Comparison of ENCODE assay signal across 27 mouse cellular contexts in genomic region chr2:22866894-22867424, GRCm38 (mm10). TPM values are rescaled to one million over a fixed set of nuclear protein-coding genes. Genes with fewer than 3 reads are reported as not detected.
DNase-seq lines count a peak whose midpoint lies in the region; ATAC-seq and TF ChIP-seq lines count a peak whose summit lies in the region.
"Had no signal": no experiment of that assay in that cellular context is flagged by ENCODE, and none has a peak within 500 bp of the region (broad histone marks: within the 10 kb centered on the region; RNA-seq: fewer than 3 reads in every experiment).

No protein-coding gene starts in this region.

- H3K9ac ChIP-seq in stomach, embryonic 16.5 days (ENCODE audit: low read length): no peak overlapping the region
- no peak overlapping the region for H3K9ac ChIP-seq in stomach, postnatal 0 days (ENCODE audit: low read length)
- no peak overlapping the region for H3K9ac ChIP-seq in intestine, embryonic 15.5 days
- H3K9ac ChIP-seq in intestine, postnatal 0 days (ENCODE audit: low read depth, low read length): no peak overlapping the region
- H3K9ac ChIP-seq: embryonic facial prominence, embryonic 13.5 days; embryonic facial prominence, embryonic 15.5 days; forebrain, embryonic 13.5 days; forebrain, embryonic 15.5 days; forebrain, postnatal 0 days had no signal

- no peak overlapping the region for H3K4me2 ChIP-seq in stomach, embryonic 16.5 days (ENCODE audit: low read depth, low read length)
- no peak overlapping the region for H3K4me2 ChIP-seq in stomach, postnatal 0 days (replicated peaks; ENCODE audit: low read depth)
- H3K4me2 ChIP-seq in intestine, embryonic 15.5 days (replicated peaks): no peak overlapping the region
- no peak overlapping the region for H3K4me2 ChIP-seq in intestine, postnatal 0 days (replicated peaks; ENCODE audit: low read depth)
- H3K4me2 ChIP-seq: embryonic facial prominence, embryonic 13.5 days; embryonic facial prominence, embryonic 15.5 days; forebrain, embryonic 13.5 days; forebrain, embryonic 15.5 days had no signal

- DNase-seq in stomach, postnatal 0 days (ENCODE audit: low spot score): no peak
- DNase-seq in testis, postnatal 14 days (ENCODE audit: low spot score): no peak
- no peak for DNase-seq in ovary, postnatal 14 days (ENCODE audit: low spot score)
- DNase-seq: adrenal gland, adult 8-10 months; adrenal gland, postnatal 14 days; adrenal gland, postnatal 36 days; B cell, adult 2 months; cerebellum, adult 11-12 months; cerebellum, adult 2 months; cerebellum, adult 9-10 months; cerebellum, postnatal 10 days; cerebellum, postnatal 25 days; embryo, embryonic 11 days; forebrain, postnatal 0 days had no signal

- no peak for TF ChIP-seq CTCF in stomach, postnatal 0 days (IDR thresholded peaks at IDR 0.05; ENCODE audit: low read depth)
- no peak for TF ChIP-seq CTCF in intestine, postnatal 0 days (IDR thresholded peaks at IDR 0.05; ENCODE audit: low read depth)

- H3K36me3 ChIP-seq in stomach, embryonic 16.5 days (ENCODE audit: control insufficient read depth, insufficient read depth, low read length): no peaks in the 10 kb centered on the region
- H3K36me3 ChIP-seq in stomach, postnatal 0 days (ENCODE audit: control insufficient read depth, insufficient read depth, low read length): no peaks in the 10 kb centered on the region
- no peaks in the 10 kb centered on the region for H3K36me3 ChIP-seq in intestine, embryonic 15.5 days
- no peaks in the 10 kb centered on the region for H3K36me3 ChIP-seq in intestine, postnatal 0 days (ENCODE audit: control insufficient read depth, insufficient read depth)
- H3K36me3 ChIP-seq: embryonic facial prominence, embryonic 13.5 days; embryonic facial prominence, embryonic 15.5 days; forebrain, embryonic 15.5 days had no signal

- H3K4me1 ChIP-seq in stomach, embryonic 16.5 days (ENCODE audit: control insufficient read depth, insufficient read depth, low read length): no peaks in the 10 kb centered on the region
- H3K4me1 ChIP-seq in stomach, postnatal 0 days (replicated peaks; ENCODE audit: control insufficient read depth, insufficient read depth): no peaks in the 10 kb centered on the region
- no peaks in the 10 kb centered on the region for H3K4me1 ChIP-seq in intestine, embryonic 15.5 days (replicated peaks)
- H3K4me1 ChIP-seq in intestine, postnatal 0 days (replicated peaks; ENCODE audit: control insufficient read depth, insufficient read depth, low read length): no peaks in the 10 kb centered on the region
- H3K4me1 ChIP-seq: embryonic facial prominence, embryonic 13.5 days; embryonic facial prominence, embryonic 15.5 days; forebrain, embryonic 13.5 days; forebrain, embryonic 15.5 days had no signal

- no peaks in the 10 kb centered on the region for H3K9me3 ChIP-seq in stomach, embryonic 16.5 days (replicated peaks; ENCODE audit: control insufficient read depth, low read length)
- H3K9me3 ChIP-seq in stomach, postnatal 0 days (ENCODE audit: control insufficient read depth, low read length): no peaks in the 10 kb centered on the region
- no peaks in the 10 kb centered on the region for H3K9me3 ChIP-seq in intestine, embryonic 15.5 days
- no peaks in the 10 kb centered on the region for H3K9me3 ChIP-seq in intestine, postnatal 0 days (ENCODE audit: control insufficient read depth)
- H3K9me3 ChIP-seq: embryonic facial prominence, embryonic 13.5 days; embryonic facial prominence, embryonic 15.5 days; forebrain, embryonic 13.5 days; forebrain, embryonic 15.5 days; G1E had no signal

- ATAC-seq in stomach, embryonic 16.5 days (ENCODE audit: insufficient read depth, low FRiP score): peak; percentile 21; the same call in 1 of the 2 replicates
- ATAC-seq in stomach, postnatal 0 days (ENCODE audit: low FRiP score, low TSS enrichment): no peak
- peak; percentile 56 for ATAC-seq in intestine, embryonic 15.5 days
- peak; percentile 53; the same call in 1 of the 2 replicates for ATAC-seq in intestine, postnatal 0 days
- ATAC-seq: activated CD4-positive, CD25-positive, alpha-beta regulatory T cell, adult 4 months; CD4-positive, CD25-positive, alpha-beta regulatory T cell, adult 4 months; forebrain, embryonic 13.5 days; forebrain, embryonic 15.5 days; forebrain, postnatal 0 days; Patski had no signal

- no peaks in the 10 kb centered on the region for H3K27me3 ChIP-seq in stomach, embryonic 16.5 days (ENCODE audit: control insufficient read depth, insufficient read depth, low read length)
- no peaks in the 10 kb centered on the region for H3K27me3 ChIP-seq in stomach, postnatal 0 days (ENCODE audit: control insufficient read depth, insufficient read depth, low read length)
- H3K27me3 ChIP-seq in intestine, embryonic 15.5 days (replicated peaks): no peaks in the 10 kb centered on the region
- H3K27me3 ChIP-seq in intestine, postnatal 0 days (replicated peaks; ENCODE audit: control insufficient read depth, insufficient read depth, low read length): no peaks in the 10 kb centered on the region
- H3K27me3 ChIP-seq: CH12.LX; embryonic facial prominence, embryonic 13.5 days; embryonic facial prominence, embryonic 15.5 days; forebrain, embryonic 13.5 days; forebrain, embryonic 15.5 days had no signal

- TF ChIP-seq EP300 in stomach, postnatal 0 days (optimal IDR thresholded peaks at IDR 0.05): no peak

- WGBS in stomach, embryonic 16.5 days: 58% methylated on average over 7 of the region's 7 CpGs
- 50% methylated on average over 7 of the region's 7 CpGs for WGBS in stomach, postnatal 0 days
- 67% methylated on average over 7 of the region's 7 CpGs for WGBS in intestine, embryonic 15.5 days
- WGBS in intestine, postnatal 0 days: 43% methylated on average over 7 of the region's 7 CpGs

- no peak overlapping the region for H3K27ac ChIP-seq in stomach, embryonic 16.5 days (ENCODE audit: low read length)
- H3K27ac ChIP-seq in stomach, postnatal 0 days (replicated peaks): no peak overlapping the region
- no peak overlapping the region for H3K27ac ChIP-seq in intestine, embryonic 15.5 days
- H3K27ac ChIP-seq in intestine, postnatal 0 days (ENCODE audit: low read depth, low read length): no peak overlapping the region
- H3K27ac ChIP-seq: embryonic facial prominence, embryonic 13.5 days; embryonic facial prominence, embryonic 15.5 days; forebrain, embryonic 13.5 days; forebrain, embryonic 15.5 days had no signal

- H3K4me3 ChIP-seq in stomach, embryonic 16.5 days (replicated peaks; ENCODE audit: low read length): no peak overlapping the region
- H3K4me3 ChIP-seq in stomach, postnatal 0 days (ENCODE audit: low read depth, low read length): no peak overlapping the region
- H3K4me3 ChIP-seq in intestine, embryonic 15.5 days (replicated peaks): no peak overlapping the region
- H3K4me3 ChIP-seq in intestine, postnatal 0 days (ENCODE audit: low read depth, low read length): no peak overlapping the region
- H3K4me3 ChIP-seq: embryonic facial prominence, embryonic 13.5 days; embryonic facial prominence, embryonic 15.5 days; erythroblast, embryonic 14.5 days; forebrain, embryonic 13.5 days; forebrain, embryonic 15.5 days had no signal

RNA-seq across cellular contexts. Expression of gene Pdss1, which starts 28.4 kb away (rescaled TPM):
- polyA plus RNA-seq in stomach, embryonic 16.5 days (2015; fragmentation: Nextera tagmentation; extraction: Ambion mirVana): 18.8 and 22.0 TPM in 2 replicates
- polyA plus RNA-seq in stomach, postnatal 0 days (2015; fragmentation: Nextera tagmentation; extraction: Ambion mirVana): 12.3 and 13.1 TPM in 2 replicates
- 35.3 TPM in 2 replicates for polyA plus RNA-seq in intestine, embryonic 15.5 days (2015; fragmentation: Nextera tagmentation; extraction: Ambion mirVana)
- polyA plus RNA-seq in intestine, postnatal 0 days (2015; fragmentation: Nextera tagmentation; extraction: Ambion mirVana): 23.1 and 26.6 TPM in 2 replicates
